In genomic region chr5:117522471-117522870, GRCm38 (mm10) we compare ENCODE assay signal across 21 mouse cellular contexts.
A peak's percentile ranks its signal among the peaks of the same experiment; 100 is the strongest.
DNase-seq lines count a peak whose midpoint lies in the region; ATAC-seq and TF ChIP-seq lines count a peak whose summit lies in the region.
"Had no signal": no experiment of that assay in that cellular context is flagged by ENCODE, and none has a peak within 500 bp of the region (broad histone marks: within the 10 kb centered on the region; RNA-seq: fewer than 3 reads in every experiment).

No protein-coding gene starts in this region.

- 78% methylated on average over 4 of the region's 4 CpGs for WGBS in forebrain, postnatal 0 days
- WGBS in forebrain, embryonic 11.5 days: 62% methylated on average over 4 of the region's 4 CpGs
- WGBS in thymus, adult 2 months: 86% methylated on average over 4 of the region's 4 CpGs

- no peaks in the 10 kb centered on the region for H3K27me3 ChIP-seq in forebrain, postnatal 0 days (ENCODE audit: insufficient read depth, low read length)
- H3K27me3 ChIP-seq in forebrain, embryonic 11.5 days (ENCODE audit: control insufficient read depth, insufficient read depth, low read length): no peaks in the 10 kb centered on the region
- no peaks in the 10 kb centered on the region for H3K27me3 ChIP-seq in thymus, adult 2 months (ENCODE audit: control insufficient read depth, insufficient read depth, low read length)
- H3K27me3 ChIP-seq: embryonic facial prominence, embryonic 12.5 days; hindbrain, embryonic 15.5 days; limb, embryonic 15.5 days; lung, embryonic 15.5 days; midbrain, embryonic 13.5 days; neural tube, embryonic 13.5 days had no signal

- H3K4me2 ChIP-seq in forebrain, postnatal 0 days (ENCODE audit: low read depth): no peak overlapping the region
- H3K4me2 ChIP-seq in forebrain, embryonic 11.5 days (ENCODE audit: low read depth, low read length, severe bottlenecking): no peak overlapping the region
- H3K4me2 ChIP-seq: embryonic facial prominence, embryonic 12.5 days; heart, embryonic 15.5 days; hindbrain, embryonic 15.5 days; limb, embryonic 15.5 days; lung, embryonic 15.5 days; midbrain, embryonic 13.5 days; neural tube, embryonic 13.5 days had no signal

- no peaks in the 10 kb centered on the region for H3K36me3 ChIP-seq in forebrain, postnatal 0 days (ENCODE audit: insufficient read depth)
- no peaks in the 10 kb centered on the region for H3K36me3 ChIP-seq in forebrain, embryonic 11.5 days (ENCODE audit: control insufficient read depth, insufficient read depth, low read length)
- H3K36me3 ChIP-seq in thymus, adult 2 months (ENCODE audit: control insufficient read depth, insufficient read depth, low read length): no peaks in the 10 kb centered on the region
- H3K36me3 ChIP-seq: embryonic facial prominence, embryonic 12.5 days; heart, embryonic 15.5 days; hindbrain, embryonic 15.5 days; limb, embryonic 15.5 days; lung, embryonic 15.5 days; midbrain, embryonic 13.5 days; neural tube, embryonic 13.5 days had no signal

- no peak for TF ChIP-seq POLR2A in thymus, adult 2 months (IDR thresholded peaks at IDR 0.05; ENCODE audit: control insufficient read depth, extremely low read depth, insufficient read depth, low read length, poor library complexity)

- no peak for DNase-seq in forebrain, postnatal 0 days
- DNase-seq in forebrain, embryonic 11.5 days (ENCODE audit: low spot score): no peak
- DNase-seq in layer of hippocampus, adult 2 months (ENCODE audit: low spot score in 2 of 2): no peak
- DNase-seq in layer of hippocampus, postnatal 25 days (ENCODE audit: extremely low spot score in 1 of 2, low spot score in 1 of 2): no peak
- peak; percentile 9 for DNase-seq in thymus, adult 2 months
- no peak for DNase-seq in thymus, postnatal 14 days
- no peak for DNase-seq in right cerebral cortex, postnatal 4 days
- DNase-seq: adrenal gland, postnatal 14 days; gastrocnemius, postnatal 10 days; heart, adult 18-20 months; heart, postnatal 4 days; kidney, postnatal 4 days; right cerebral cortex, adult 18-20 months had no signal

- H3K4me3 ChIP-seq in forebrain, postnatal 0 days (ENCODE audit: low read depth, low read length): no peak overlapping the region
- H3K4me3 ChIP-seq in forebrain, embryonic 11.5 days (ENCODE audit: low read depth, low read length): no peak overlapping the region
- H3K4me3 ChIP-seq in layer of hippocampus, adult 2 months: no peak overlapping the region
- H3K4me3 ChIP-seq in thymus, adult 2 months (ENCODE audit: control insufficient read depth, insufficient read depth, low read length): no peak overlapping the region
- H3K4me3 ChIP-seq: embryonic facial prominence, embryonic 12.5 days; erythroblast, embryonic 14.5 days; heart, embryonic 15.5 days; hindbrain, embryonic 15.5 days; limb, embryonic 15.5 days; lung, embryonic 15.5 days; midbrain, embryonic 13.5 days; neural tube, embryonic 13.5 days had no signal

- no peak overlapping the region for H3K9ac ChIP-seq in forebrain, postnatal 0 days
- no peak overlapping the region for H3K9ac ChIP-seq in forebrain, embryonic 11.5 days (ENCODE audit: low read length)
- H3K9ac ChIP-seq: embryonic facial prominence, embryonic 12.5 days; heart, embryonic 15.5 days; hindbrain, embryonic 15.5 days; limb, embryonic 15.5 days; lung, embryonic 15.5 days; midbrain, embryonic 13.5 days; neural tube, embryonic 13.5 days had no signal

- no peak overlapping the region for H3K27ac ChIP-seq in forebrain, postnatal 0 days (ENCODE audit: low read depth, low read length)
- no peak overlapping the region for H3K27ac ChIP-seq in forebrain, embryonic 11.5 days (ENCODE audit: low read depth, low read length)
- H3K27ac ChIP-seq in layer of hippocampus, adult 2 months: no peak overlapping the region
- H3K27ac ChIP-seq in thymus, adult 2 months (ENCODE audit: control insufficient read depth, insufficient read depth, low read length): no peak overlapping the region
- H3K27ac ChIP-seq: embryonic facial prominence, embryonic 12.5 days; heart, embryonic 15.5 days; hindbrain, embryonic 15.5 days; limb, embryonic 15.5 days; lung, embryonic 15.5 days; midbrain, embryonic 13.5 days; neural tube, embryonic 13.5 days had no signal

- peak; percentile 39 for TF ChIP-seq CTCF in forebrain, postnatal 0 days (IDR thresholded peaks at IDR 0.05; ENCODE audit: low read depth)
- peak; percentile 62 for TF ChIP-seq CTCF in layer of hippocampus, adult 2 months (conservative IDR thresholded peaks at IDR 0.05)
- TF ChIP-seq CTCF in thymus, adult 2 months (IDR thresholded peaks at IDR 0.05; ENCODE audit: borderline replicate concordance, control insufficient read depth, extremely low read depth, insufficient read depth, low read length, poor library complexity): no peak

- ATAC-seq in forebrain, postnatal 0 days: no peak
- no peak for ATAC-seq in forebrain, embryonic 11.5 days (replicated peaks; ENCODE audit: low FRiP score)
- ATAC-seq: midbrain, embryonic 13.5 days had no signal

- no peaks in the 10 kb centered on the region for H3K4me1 ChIP-seq in forebrain, postnatal 0 days (ENCODE audit: insufficient read depth)
- H3K4me1 ChIP-seq in forebrain, embryonic 11.5 days (replicated peaks; ENCODE audit: control insufficient read depth, insufficient read depth, low read length): no peaks in the 10 kb centered on the region
- no peaks in the 10 kb centered on the region for H3K4me1 ChIP-seq in thymus, adult 2 months (replicated peaks; ENCODE audit: control insufficient read depth, insufficient read depth, low read length)
- H3K4me1 ChIP-seq: embryonic facial prominence, embryonic 12.5 days; heart, embryonic 15.5 days; limb, embryonic 15.5 days; lung, embryonic 15.5 days; midbrain, embryonic 13.5 days had no signal

- H3K9me3 ChIP-seq in forebrain, postnatal 0 days (ENCODE audit: low read length): no peaks in the 10 kb centered on the region
- H3K9me3 ChIP-seq in forebrain, embryonic 11.5 days (ENCODE audit: control insufficient read depth, low read length): no peaks in the 10 kb centered on the region
- H3K9me3 ChIP-seq: embryonic facial prominence, embryonic 12.5 days; heart, embryonic 15.5 days; hindbrain, embryonic 15.5 days; limb, embryonic 15.5 days; lung, embryonic 15.5 days; midbrain, embryonic 13.5 days; neural tube, embryonic 13.5 days had no signal
